Mouse (Mus musculus) small intestine, adult 2 months (tissue): ENCODE results near the gene Zfp26. TPM values are rescaled to one million over a fixed set of nuclear protein-coding genes. Genes with fewer than 3 reads are reported as not detected.

ENCODE experiments used
- H3K27ac ChIP-seq: fragments of 200-500 bp; 2 replicates; pipeline ENCODE4 v1.5.1; 2012; ENCODE audit warnings: low read depth, low read length, control low read depth, inconsistent platforms; ENCODE audit not compliant: insufficient read depth
- H3K27me3 ChIP-seq: fragments of 200-500 bp; 2 replicates; pipeline ENCODE4 v1.6.1; 2012; ENCODE audit warnings: mild to moderate bottlenecking, moderate library complexity, low read length, inconsistent platforms; ENCODE audit not compliant: control insufficient read depth, insufficient read depth
- H3K36me3 ChIP-seq: fragments of 200-500 bp; 2 replicates; pipeline ENCODE4 v1.6.1; 2012; ENCODE audit warnings: mild to moderate bottlenecking, low read length, control low read depth, inconsistent platforms; ENCODE audit not compliant: control insufficient read depth, insufficient read depth
- H3K4me1 ChIP-seq: fragments of 200-500 bp; 2 replicates; pipeline ENCODE4 v1.6.1; 2012; ENCODE audit warnings: low read length, inconsistent platforms, mixed read lengths; ENCODE audit not compliant: control insufficient read depth, insufficient read depth, insufficient read length
- H3K4me3 ChIP-seq: fragments of 200-500 bp; 2 replicates; pipeline ENCODE4 v1.5.1; 2012; ENCODE audit warnings: low read depth, mild to moderate bottlenecking, control low read depth, inconsistent platforms, low read length, moderate library complexity
- CTCF ChIP-seq: fragments of 200-500 bp; IDR thresholded peaks from 2 replicates; pipeline ENCODE4 v1.5.1; 2012; ENCODE audit warnings: low read depth, mild to moderate bottlenecking, control low read depth, inconsistent platforms, low read length, moderate library complexity, mixed read lengths; ENCODE audit not compliant: insufficient replicate concordance, insufficient read length; ENCODE audit errors: extremely low read depth
- POLR2A ChIP-seq: fragments of 200-500 bp; IDR thresholded peaks from 2 replicates; pipeline ENCODE4 v1.6.1; 2012; ENCODE audit warnings: low read depth, mild to moderate bottlenecking, control low read depth, inconsistent platforms, low read length, moderate library complexity
- WGBS: fragments of 180-500 bp; shearing (Covaris S2); methylation state at CpG from one replicate; pipeline ENCODE4 v1.1.7; 2018; 5-methylcytosine and 5-hydroxymethylcytosine counted together
- polyA plus RNA-seq: library from polyadenylated mRNA; depleted of rRNA; stranded (reverse); fragments of >200 nt; gene quantifications from 2 replicates; pipeline ENCODE4 v1.2.3, GENCODE M21; 2012

Gene Zfp26
- polyA plus RNA-seq, 1 experiment, result 0.51 TPM

- H3K4me3 ChIP-seq, result no peak overlapping the region
- TF ChIP-seq POLR2A (no peak), CTCF (no peak)
- H3K27ac ChIP-seq, result no peak overlapping the region
- peaks cover 3% of the 10 kb centered on the region; the same call in 1 of the 2 replicates for H3K4me1 ChIP-seq
- peaks cover 16% of the 10 kb centered on the region for H3K36me3 ChIP-seq
- no peaks in the 10 kb centered on the region for H3K27me3 ChIP-seq
- 64% methylated on average over 5 of the region's 5 CpGs for WGBS
These were observed 29.6 kb upstream of the Zfp26 start for GRCm38 (mm10) chr9:20489536-20489935.

- no peaks in the 10 kb centered on the region for H3K4me1 ChIP-seq
- TF ChIP-seq POLR2A, result no peak
- no peak for TF ChIP-seq CTCF
- H3K4me3 ChIP-seq, result no peak overlapping the region
- WGBS, result 89% methylated on average over 5 of the region's 5 CpGs
- no peaks in the 10 kb centered on the region for H3K27me3 ChIP-seq
- peaks cover 31% of the 10 kb centered on the region for H3K36me3 ChIP-seq
- no peak overlapping the region for H3K27ac ChIP-seq
These were observed 19.4 kb upstream of the Zfp26 start for GRCm38 (mm10) chr9:20479396-20479795.

- Histone ChIP-seq H3K4me1 (no peaks in the 10 kb centered on the region), H3K27ac (no peak overlapping the region), H3K36me3 (peaks cover 41% of the 10 kb centered on the region), H3K27me3 (no peaks in the 10 kb centered on the region), H3K4me3 (no peak overlapping the region)
- 79% methylated on average over 1 of the region's 1 CpGs for WGBS
- TF ChIP-seq CTCF, result no peak
- no peak for TF ChIP-seq POLR2A
These were observed 16.7 kb upstream of the Zfp26 start for GRCm38 (mm10) chr9:20476632-20477031.

- no peak overlapping the region for H3K27ac ChIP-seq
- no peak overlapping the region for H3K4me3 ChIP-seq
- WGBS, result 53% methylated on average over 7 of the region's 7 CpGs
- no peaks in the 10 kb centered on the region for H3K27me3 ChIP-seq
- peaks cover 22% of the 10 kb centered on the region for H3K36me3 ChIP-seq
- TF ChIP-seq CTCF, result no peak
- no peak for TF ChIP-seq POLR2A
- H3K4me1 ChIP-seq, result no peaks in the 10 kb centered on the region
These were observed 6.9 kb upstream of the Zfp26 start for GRCm38 (mm10) chr9:20466761-20467442.

- Histone ChIP-seq H3K27me3 (no peaks in the 10 kb centered on the region), H3K4me1 (no peaks in the 10 kb centered on the region), H3K4me3 (no peak overlapping the region), H3K27ac (no peak overlapping the region), H3K36me3 (peaks cover 17% of the 10 kb centered on the region)
- TF ChIP-seq CTCF (no peak), POLR2A (no peak)
- 77% methylated on average over 4 of the region's 4 CpGs for WGBS
These were observed 6.3 kb downstream of the Zfp26 start for GRCm38 (mm10) chr9:20453647-20454046.

GRCm38 (mm10) chr9:20451493-20451892, 8.5 kb downstream of the Zfp26 start:
- H3K4me1 ChIP-seq, result no peaks in the 10 kb centered on the region
- H3K36me3 ChIP-seq, result peaks cover 18% of the 10 kb centered on the region
- H3K27me3 ChIP-seq, result no peaks in the 10 kb centered on the region
- no peak for TF ChIP-seq POLR2A
- TF ChIP-seq CTCF, result no peak
- WGBS, result 83% methylated on average over 1 of the region's 1 CpGs
- no peak overlapping the region for H3K4me3 ChIP-seq
- no peak overlapping the region for H3K27ac ChIP-seq

- no peak overlapping the region for H3K27ac ChIP-seq
- WGBS, result 90% methylated on average over 4 of the region's 4 CpGs
These were observed 16.7 kb downstream of the Zfp26 start for GRCm38 (mm10) chr9:20443183-20443783.

More at GRCm38 (mm10) chr9:20443183-20443783, 16.7 kb downstream of the Zfp26 start:
- H3K36me3 ChIP-seq, result peaks cover 55% of the 10 kb centered on the region
- TF ChIP-seq POLR2A, result no peak
- no peak overlapping the region for H3K4me3 ChIP-seq
- H3K27me3 ChIP-seq, result no peaks in the 10 kb centered on the region
- no peaks in the 10 kb centered on the region for H3K4me1 ChIP-seq
